Mouse (Mus musculus): ENCODE data around the gene Sft2d1. TPM values are rescaled to one million over a fixed set of nuclear protein-coding genes. Genes with fewer than 3 reads are reported as not detected.

Gene Sft2d1
- total and polyA plus RNA-seq, 3 experiments: 88.0 to 101 TPM; not detected in 1

DNA sequence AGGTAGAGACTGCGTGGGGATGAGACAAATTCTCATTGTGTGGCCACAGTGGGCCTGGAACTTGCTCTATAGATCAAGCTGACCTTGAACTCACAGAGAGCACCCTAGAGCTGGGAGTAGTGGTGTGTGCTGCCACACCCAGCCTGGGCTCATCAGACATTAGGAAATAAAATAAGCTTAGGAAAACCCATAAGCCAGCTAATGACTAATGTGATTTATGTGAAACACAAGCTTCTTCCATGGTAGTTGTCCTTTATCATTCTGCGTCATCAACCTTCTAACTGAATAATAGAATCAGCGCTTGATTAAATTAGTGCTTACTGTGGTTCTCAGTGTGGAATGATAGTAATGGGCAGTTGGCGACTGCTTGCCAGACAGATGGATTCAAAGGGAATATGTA is 23.9 kb upstream of the Sft2d1 start:
- Histone ChIP-seq H3K4me3 (ENCODE audit: control insufficient read depth in 1 of 2, insufficient read depth in 1 of 2, low read depth in 2 of 2, low read length in 2 of 2) (no peak overlapping the region), H3K27me3 (ENCODE audit: control insufficient read depth in 1 of 2, insufficient read depth in 2 of 2, low read length in 2 of 2) (no peaks in the 10 kb centered on the region), H3K9ac (ENCODE audit: control insufficient read depth, low read depth, low read length, poor library complexity, severe bottlenecking) (no peak overlapping the region), H3K36me3 (ENCODE audit: control insufficient read depth in 1 of 2, insufficient read depth in 2 of 2, low read length in 2 of 2) (peaks cover 1 to 8% of the 10 kb centered on the region in 2 experiments; a peak in 3 of 4 replicates), H3K4me1 (ENCODE audit: control insufficient read depth in 1 of 2, insufficient read depth in 2 of 2, low read length in 2 of 2) (peaks cover 4 to 7% of the 10 kb centered on the region in 2 experiments; a peak in 3 of 4 replicates), H3K9me3 (replicated peaks; ENCODE audit: insufficient read depth, low read length) (no peaks in the 10 kb centered on the region), H3K79me2 (ENCODE audit: control insufficient read depth, insufficient read depth, low read length, poor library complexity) (peaks cover 25% of the 10 kb centered on the region), H3K27ac (ENCODE audit: control insufficient read depth, low read depth, low read length) (no peak overlapping the region)
- no peak for DNase-seq (ENCODE audit: low read depth, low spot score)
- TF ChIP-seq NRF1 (IDR thresholded peaks at IDR 0.05; ENCODE audit: insufficient read depth, low read depth, low read length, poor library complexity, severe bottlenecking) (no peak), SMC3 (IDR thresholded peaks at IDR 0.05; ENCODE audit: low read depth, low read length) (no peak), GABPA (IDR thresholded peaks at IDR 0.05; ENCODE audit: low read depth, low read length) (no peak), MAX (IDR thresholded peaks at IDR 0.05; ENCODE audit: low read length) (no peak), MEF2A (IDR thresholded peaks at IDR 0.05; ENCODE audit: extremely low read depth, insufficient replicate concordance, low read depth, low read length, poor library complexity, severe bottlenecking) (no peak), TBP (IDR thresholded peaks at IDR 0.05; ENCODE audit: low read depth, low read length) (no peak), RAD21 (IDR thresholded peaks at IDR 0.05; ENCODE audit: low read depth, low read length) (no peak), NELFE (IDR thresholded peaks at IDR 0.05; ENCODE audit: low read depth, low read length) (no peak), E2F4 (IDR thresholded peaks at IDR 0.05; ENCODE audit: borderline replicate concordance, low read depth, low read length) (no peak), RCOR1 (IDR thresholded peaks at IDR 0.05; ENCODE audit: low read depth, low read length) (no peak), EP300 (IDR thresholded peaks at IDR 0.05; ENCODE audit: low read depth in 1 of 2, low read length in 2 of 2) (no peak), USF2 (IDR thresholded peaks at IDR 0.05; ENCODE audit: borderline replicate concordance in 1 of 2, insufficient read depth in 1 of 2, low read depth in 1 of 2, low read length in 2 of 2) (no peak)

GRCm38 (mm10) chr17:8289993-8290679 is 20.8 kb upstream of the Sft2d1 start:
- H3K9ac ChIP-seq (ENCODE audit: control insufficient read depth, low read depth, low read length, poor library complexity, severe bottlenecking): no peak overlapping the region
- H3K9me3 ChIP-seq (replicated peaks; ENCODE audit: insufficient read depth, low read length): no peaks in the 10 kb centered on the region
- DNase-seq (ENCODE audit: low read depth, low spot score): no peak
- no peak overlapping the region for H3K27ac ChIP-seq (ENCODE audit: control insufficient read depth, low read depth, low read length)
- H3K36me3 ChIP-seq (ENCODE audit: control insufficient read depth in 1 of 2, insufficient read depth in 2 of 2, low read length in 2 of 2): peaks cover 1 to 5% of the 10 kb centered on the region in 2 experiments; a peak in 2 of 4 replicates
- H3K4me1 ChIP-seq (ENCODE audit: control insufficient read depth in 1 of 2, insufficient read depth in 2 of 2, low read length in 2 of 2): peaks cover 1 to 4% of the 10 kb centered on the region in 2 experiments; a peak in 2 of 4 replicates
- H3K4me3 ChIP-seq (ENCODE audit: control insufficient read depth in 1 of 2, insufficient read depth in 1 of 2, low read depth in 2 of 2, low read length in 2 of 2): no peak overlapping the region
- H3K27me3 ChIP-seq (ENCODE audit: control insufficient read depth in 1 of 2, insufficient read depth in 2 of 2, low read length in 2 of 2): no peaks in the 10 kb centered on the region
- TF ChIP-seq BHLHE40 (IDR thresholded peaks at IDR 0.05; ENCODE audit: borderline replicate concordance, low read depth, low read length) (no peak), KAT2A (conservative IDR thresholded peaks at IDR 0.05; ENCODE audit: low read depth, low read length) (no peak), USF1 (IDR thresholded peaks at IDR 0.05; ENCODE audit: low read depth, low read length) (no peak), ELF1 (IDR thresholded peaks at IDR 0.05; ENCODE audit: low read depth, low read length) (no peak), MAZ (IDR thresholded peaks at IDR 0.05; ENCODE audit: low read depth, low read length) (no peak), POLR2AphosphoS2 (IDR thresholded peaks at IDR 0.05; ENCODE audit: low read length) (no peak), SIN3A (IDR thresholded peaks at IDR 0.05; ENCODE audit: low read length) (no peak), POLR2AphosphoS5 (IDR thresholded peaks at IDR 0.05; ENCODE audit: borderline replicate concordance, low read depth, low read length) (no peak), SMC3 (IDR thresholded peaks at IDR 0.05; ENCODE audit: low read depth, low read length) (no peak), USF2 (IDR thresholded peaks at IDR 0.05; ENCODE audit: borderline replicate concordance in 1 of 2, insufficient read depth in 1 of 2, low read depth in 1 of 2, low read length in 2 of 2) (no peak), RCOR1 (IDR thresholded peaks at IDR 0.05; ENCODE audit: low read depth, low read length) (no peak), ZMIZ1 (IDR thresholded peaks at IDR 0.05; ENCODE audit: low read depth, low read length) (no peak), EP300 (IDR thresholded peaks at IDR 0.05; ENCODE audit: low read depth in 1 of 2, low read length in 2 of 2) (no peak)
- peaks cover 13% of the 10 kb centered on the region for H3K79me2 ChIP-seq (ENCODE audit: control insufficient read depth, insufficient read depth, low read length, poor library complexity)

Data from MEL (cell line).